Mouse (Mus musculus) embryonic fibroblast, embryonic 13.5 days (primary cell): ENCODE measurements at regions not wholly inside any gene's neighbourhood (a gene's known extent, or its start where the extent isn't known, plus 50 kb on each side); places are given as distances from the start of the nearest gene placed in this dataset.
"Not testable (repeated sequence)": the region's sequence is repeated elsewhere in the genome, so short reads cannot be mapped to it uniquely, and the experiment has no call there.

ENCODE experiments used
- H3K27ac ChIP-seq: 2 replicates; pipeline ENCODE4 v1.5.1; 2012; ENCODE audit warnings: low read length, control low read depth, inconsistent platforms; ENCODE audit not compliant: insufficient read depth
- H3K4me1 ChIP-seq: 2 replicates; pipeline ENCODE4 v1.6.1; 2011; ENCODE audit warnings: low read length; ENCODE audit not compliant: control insufficient read depth, insufficient read depth
- H3K4me3 ChIP-seq: 2 replicates; pipeline ENCODE4 v1.5.1; 2011; ENCODE audit warnings: mild to moderate bottlenecking, control low read depth, low read length; ENCODE audit not compliant: insufficient read depth

DNA sequence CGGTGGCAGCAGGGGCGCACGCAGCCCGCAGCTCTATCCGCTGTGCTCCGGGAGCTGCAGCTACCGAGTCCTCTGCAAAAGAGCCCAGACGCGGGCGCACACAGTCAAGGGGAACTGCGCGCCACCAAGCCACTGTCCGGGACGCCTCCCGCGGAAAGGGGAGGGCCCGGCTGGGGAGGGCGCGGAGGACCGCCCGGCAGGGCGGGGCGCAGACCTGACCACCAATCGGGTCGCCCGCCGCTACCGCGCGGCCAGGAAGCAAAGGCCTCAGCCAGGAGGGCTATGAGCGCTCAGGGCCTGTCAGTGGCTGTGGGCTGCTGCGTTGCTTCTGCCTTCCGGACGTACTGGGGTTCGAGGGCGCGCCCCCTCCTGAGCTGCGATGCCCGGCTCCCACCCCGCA lies 1034.5 kb downstream of the Gm10330 start:
- H3K27ac ChIP-seq, H3K4me1 ChIP-seq: not testable (repeated sequence)
- peak overlapping the region; percentile 15 for H3K4me3 ChIP-seq

DNA sequence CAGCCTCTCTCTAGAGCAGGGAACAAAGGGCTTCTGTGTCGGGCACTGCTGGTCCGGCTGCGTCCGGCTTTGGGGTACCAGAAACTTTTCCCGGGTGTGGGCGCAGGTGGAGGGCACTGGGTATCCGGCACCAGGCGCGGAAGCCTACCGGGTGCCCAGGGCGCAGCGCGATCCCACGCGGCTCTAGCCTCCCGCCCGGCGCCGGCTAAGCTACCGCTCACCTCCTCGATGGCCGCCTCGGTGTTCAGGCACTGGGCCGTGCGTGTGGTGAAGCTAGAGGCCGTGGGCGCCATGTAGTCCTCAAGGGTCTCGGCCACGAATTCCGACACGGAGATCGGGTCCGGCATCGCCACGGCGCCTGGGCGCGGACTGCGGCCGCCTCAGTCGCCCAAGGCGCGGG lies 1035.0 kb downstream of the Gm10330 start:
- peak overlapping the region; percentile 15 for H3K4me3 ChIP-seq
- H3K27ac ChIP-seq, H3K4me1 ChIP-seq: not testable (repeated sequence)
